Mouse (Mus musculus): Measurements from ENCODE around the gene Herc4. TPM values are rescaled to one million over a fixed set of nuclear protein-coding genes. Genes with fewer than 3 reads are reported as not detected.
A peak's percentile ranks its signal among the peaks of the same experiment; 100 is the strongest.

Gene Herc4
- polyA plus RNA-seq, 1 experiment from 2014 or later = 32.8 TPM

- Histone ChIP-seq H3K36me3 (ENCODE audit: control insufficient read depth, insufficient read depth, low read length) (peaks cover 3% of the 10 kb centered on the region), H3K4me3 (ENCODE audit: low read depth, low read length) (no peak overlapping the region), H3K4me1 (ENCODE audit: control insufficient read depth, insufficient read depth, low read length) (peaks cover 12% of the 10 kb centered on the region), H3K9me3 (replicated peaks; ENCODE audit: control insufficient read depth, low read length) (no peaks in the 10 kb centered on the region), H3K27ac (ENCODE audit: low read depth, low read length) (peak overlapping the region; percentile 24; the same call in 1 of the 2 replicates), H3K4me2 (no peak overlapping the region), H3K27me3 (ENCODE audit: control insufficient read depth, insufficient read depth, low read length) (no peaks in the 10 kb centered on the region), H3K9ac (ENCODE audit: low read depth, low read length) (no peak overlapping the region)
- 63% methylated on average over 3 of the region's 3 CpGs for WGBS (ENCODE audit: insufficient replicate concordance)
- no peak for ATAC-seq (replicated peaks; ENCODE audit: insufficient number of reproducible peaks, low FRiP score, low TSS enrichment)
Observed at GRCm38 (mm10) chr10:63259340-63259739, 15.7 kb downstream of the Herc4 start.

GRCm38 (mm10) chr10:63267941-63268340, 24.3 kb downstream of the Herc4 start:
- Histone ChIP-seq H3K9me3 (replicated peaks; ENCODE audit: control insufficient read depth, low read length) (0 out of 2 replicates have a peak, but pooled peaks cover 2% of the 10 kb centered on the region), H3K4me3 (ENCODE audit: low read depth, low read length) (no peak overlapping the region), H3K9ac (ENCODE audit: low read depth, low read length) (no peak overlapping the region), H3K27ac (ENCODE audit: low read depth, low read length) (no peak overlapping the region), H3K36me3 (ENCODE audit: control insufficient read depth, insufficient read depth, low read length) (peaks cover 16% of the 10 kb centered on the region), H3K4me1 (ENCODE audit: control insufficient read depth, insufficient read depth, low read length) (no peaks in the 10 kb centered on the region), H3K4me2 (no peak overlapping the region), H3K27me3 (ENCODE audit: control insufficient read depth, insufficient read depth, low read length) (no peaks in the 10 kb centered on the region)
- 88% methylated on average over 2 of the region's 2 CpGs for WGBS (ENCODE audit: insufficient replicate concordance)
- ATAC-seq (replicated peaks; ENCODE audit: insufficient number of reproducible peaks, low FRiP score, low TSS enrichment) = no peak

GRCm38 (mm10) chr10:63272401-63272800, 28.8 kb downstream of the Herc4 start:
- Histone ChIP-seq H3K36me3 (ENCODE audit: control insufficient read depth, insufficient read depth, low read length) (peaks cover 11% of the 10 kb centered on the region), H3K27ac (ENCODE audit: low read depth, low read length) (no peak overlapping the region), H3K4me3 (ENCODE audit: low read depth, low read length) (no peak overlapping the region), H3K27me3 (ENCODE audit: control insufficient read depth, insufficient read depth, low read length) (no peaks in the 10 kb centered on the region), H3K9me3 (replicated peaks; ENCODE audit: control insufficient read depth, low read length) (no peaks in the 10 kb centered on the region), H3K4me2 (no peak overlapping the region), H3K4me1 (ENCODE audit: control insufficient read depth, insufficient read depth, low read length) (no peaks in the 10 kb centered on the region), H3K9ac (ENCODE audit: low read depth, low read length) (no peak overlapping the region)
- ATAC-seq (replicated peaks; ENCODE audit: insufficient number of reproducible peaks, low FRiP score, low TSS enrichment) = no peak

DNA sequence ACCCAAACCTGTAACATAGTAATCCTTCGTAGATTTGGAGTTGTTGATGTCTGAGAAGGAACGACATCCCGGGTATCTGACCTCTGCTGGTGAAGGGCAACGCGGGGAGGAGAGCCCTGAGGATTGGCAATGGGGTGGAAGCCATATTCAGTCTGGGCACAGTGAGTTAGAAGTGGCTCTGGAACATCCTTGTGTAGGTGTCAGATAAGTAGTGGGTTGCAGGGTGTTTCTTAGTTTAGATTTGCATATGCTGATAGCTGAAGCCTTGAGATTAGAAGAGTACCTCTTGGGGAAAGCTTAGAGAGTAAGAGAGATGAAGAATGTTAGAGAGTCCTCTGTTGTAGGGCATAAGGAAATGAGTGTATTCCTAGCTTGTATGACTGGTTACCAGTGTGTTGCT, 29.3 kb downstream of the Herc4 start:
- Histone ChIP-seq H3K4me2 (no peak overlapping the region), H3K9ac (ENCODE audit: low read depth, low read length) (no peak overlapping the region), H3K4me1 (ENCODE audit: control insufficient read depth, insufficient read depth, low read length) (no peaks in the 10 kb centered on the region), H3K4me3 (ENCODE audit: low read depth, low read length) (no peak overlapping the region), H3K9me3 (replicated peaks; ENCODE audit: control insufficient read depth, low read length) (no peaks in the 10 kb centered on the region), H3K36me3 (ENCODE audit: control insufficient read depth, insufficient read depth, low read length) (peaks cover 11% of the 10 kb centered on the region), H3K27ac (ENCODE audit: low read depth, low read length) (no peak overlapping the region), H3K27me3 (ENCODE audit: control insufficient read depth, insufficient read depth, low read length) (no peaks in the 10 kb centered on the region)
- WGBS (ENCODE audit: insufficient replicate concordance) = 79% methylated on average over 5 of the region's 5 CpGs
- ATAC-seq (replicated peaks; ENCODE audit: insufficient number of reproducible peaks, low FRiP score, low TSS enrichment) = 0 out of 2 replicates have a peak, but pooled peaks have one; percentile 42

DNA sequence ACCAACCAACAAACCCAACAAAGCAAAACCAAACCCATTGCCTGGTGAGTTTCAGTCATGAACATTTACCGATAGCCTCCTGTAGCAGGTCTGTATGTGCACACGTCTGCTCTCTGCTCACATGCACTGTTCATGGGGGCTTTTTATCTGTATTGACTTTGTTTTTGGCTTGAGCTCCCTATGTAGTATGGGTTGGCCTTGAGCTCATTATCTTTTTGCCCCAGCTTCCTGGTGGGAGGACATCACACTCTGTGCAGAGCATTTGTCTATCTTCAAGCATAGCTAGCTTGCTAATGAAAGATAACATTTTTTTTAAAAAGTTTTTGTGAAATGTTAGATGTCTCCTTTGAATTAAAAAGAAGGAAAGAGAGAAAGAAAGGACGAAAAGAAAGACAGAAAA, 33.4 kb downstream of the Herc4 start:
- Histone ChIP-seq H3K27ac (ENCODE audit: low read depth, low read length) (peak overlapping the region; percentile 64; the same call in 1 of the 2 replicates), H3K36me3 (ENCODE audit: control insufficient read depth, insufficient read depth, low read length) (peaks cover 11% of the 10 kb centered on the region), H3K4me1 (ENCODE audit: control insufficient read depth, insufficient read depth, low read length) (no peaks in the 10 kb centered on the region), H3K4me2 (peak overlapping the region; percentile 19; the same call in 1 of the 2 replicates), H3K9ac (ENCODE audit: low read depth, low read length) (no peak overlapping the region), H3K27me3 (ENCODE audit: control insufficient read depth, insufficient read depth, low read length) (no peaks in the 10 kb centered on the region), H3K9me3 (replicated peaks; ENCODE audit: control insufficient read depth, low read length) (no peaks in the 10 kb centered on the region), H3K4me3 (ENCODE audit: low read depth, low read length) (no peak overlapping the region)
- 80% methylated on average over 3 of the region's 3 CpGs for WGBS (ENCODE audit: insufficient replicate concordance)
- ATAC-seq (replicated peaks; ENCODE audit: insufficient number of reproducible peaks, low FRiP score, low TSS enrichment) = peak; percentile 90

DNA sequence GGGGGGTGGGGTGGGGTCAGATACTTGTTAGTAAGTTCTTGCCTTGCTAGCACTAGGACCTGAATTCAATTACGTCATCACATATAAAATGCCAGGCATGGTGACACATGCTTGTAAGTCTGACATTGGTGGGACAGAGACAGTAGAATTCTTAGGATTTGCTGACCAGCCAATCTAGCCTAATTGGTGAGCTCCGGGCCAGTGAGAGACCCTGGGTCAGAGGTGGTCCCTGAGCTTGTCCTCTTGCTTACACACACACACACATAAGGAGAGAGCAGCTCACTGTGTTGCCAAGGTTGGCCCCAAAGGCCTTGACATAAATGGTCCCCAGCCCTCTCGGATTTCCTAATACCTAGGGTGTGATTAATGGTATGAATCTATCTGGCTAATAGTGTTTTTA, 36.2 kb downstream of the Herc4 start:
- no peak for ATAC-seq (replicated peaks; ENCODE audit: insufficient number of reproducible peaks, low FRiP score, low TSS enrichment)
- 91% methylated on average over 3 of the region's 3 CpGs for WGBS (ENCODE audit: insufficient replicate concordance)
- H3K9me3 ChIP-seq (replicated peaks; ENCODE audit: control insufficient read depth, low read length) = no peaks in the 10 kb centered on the region
- H3K36me3 ChIP-seq (ENCODE audit: control insufficient read depth, insufficient read depth, low read length) = peaks cover 14% of the 10 kb centered on the region
- no peak overlapping the region for H3K4me2 ChIP-seq
- no peak overlapping the region for H3K27ac ChIP-seq (ENCODE audit: low read depth, low read length)
- no peaks in the 10 kb centered on the region for H3K27me3 ChIP-seq (ENCODE audit: control insufficient read depth, insufficient read depth, low read length)
- no peak overlapping the region for H3K9ac ChIP-seq (ENCODE audit: low read depth, low read length)
- H3K4me1 ChIP-seq (ENCODE audit: control insufficient read depth, insufficient read depth, low read length) = no peaks in the 10 kb centered on the region
- no peak overlapping the region for H3K4me3 ChIP-seq (ENCODE audit: low read depth, low read length)

GRCm38 (mm10) chr10:63282417-63282816, 38.8 kb downstream of the Herc4 start:
- no peaks in the 10 kb centered on the region for H3K27me3 ChIP-seq (ENCODE audit: control insufficient read depth, insufficient read depth, low read length)
- H3K4me3 ChIP-seq (ENCODE audit: low read depth, low read length) = no peak overlapping the region
- H3K9me3 ChIP-seq (replicated peaks; ENCODE audit: control insufficient read depth, low read length) = no peaks in the 10 kb centered on the region
- 80% methylated on average over 4 of the region's 4 CpGs for WGBS (ENCODE audit: insufficient replicate concordance)
- ATAC-seq (replicated peaks; ENCODE audit: insufficient number of reproducible peaks, low FRiP score, low TSS enrichment) = no peak
- no peak overlapping the region for H3K27ac ChIP-seq (ENCODE audit: low read depth, low read length)
- H3K9ac ChIP-seq (ENCODE audit: low read depth, low read length) = no peak overlapping the region
- H3K4me2 ChIP-seq = no peak overlapping the region
- no peaks in the 10 kb centered on the region for H3K4me1 ChIP-seq (ENCODE audit: control insufficient read depth, insufficient read depth, low read length)
- H3K36me3 ChIP-seq (ENCODE audit: control insufficient read depth, insufficient read depth, low read length) = peaks cover 16% of the 10 kb centered on the region

- Histone ChIP-seq H3K4me1 (ENCODE audit: control insufficient read depth, insufficient read depth, low read length) (no peaks in the 10 kb centered on the region), H3K4me2 (no peak overlapping the region), H3K9me3 (replicated peaks; ENCODE audit: control insufficient read depth, low read length) (no peaks in the 10 kb centered on the region), H3K9ac (ENCODE audit: low read depth, low read length) (no peak overlapping the region), H3K27me3 (ENCODE audit: control insufficient read depth, insufficient read depth, low read length) (no peaks in the 10 kb centered on the region), H3K27ac (ENCODE audit: low read depth, low read length) (no peak overlapping the region), H3K36me3 (ENCODE audit: control insufficient read depth, insufficient read depth, low read length) (peaks cover 19% of the 10 kb centered on the region), H3K4me3 (ENCODE audit: low read depth, low read length) (no peak overlapping the region)
- WGBS (ENCODE audit: insufficient replicate concordance) = 78% methylated on average over 7 of the region's 7 CpGs
- no peak for ATAC-seq (replicated peaks; ENCODE audit: insufficient number of reproducible peaks, low FRiP score, low TSS enrichment)
Observed at GRCm38 (mm10) chr10:63282846-63283245, 39.2 kb downstream of the Herc4 start.

- peaks cover 10% of the 10 kb centered on the region for H3K36me3 ChIP-seq (ENCODE audit: control insufficient read depth, insufficient read depth, low read length)
- no peak overlapping the region for H3K4me3 ChIP-seq (ENCODE audit: low read depth, low read length)
- no peak overlapping the region for H3K9ac ChIP-seq (ENCODE audit: low read depth, low read length)
- WGBS (ENCODE audit: insufficient replicate concordance) = 91% methylated on average over 2 of the region's 2 CpGs
- H3K27me3 ChIP-seq (ENCODE audit: control insufficient read depth, insufficient read depth, low read length) = no peaks in the 10 kb centered on the region
- H3K27ac ChIP-seq (ENCODE audit: low read depth, low read length) = no peak overlapping the region
- ATAC-seq (replicated peaks; ENCODE audit: insufficient number of reproducible peaks, low FRiP score, low TSS enrichment) = no peak
- no peaks in the 10 kb centered on the region for H3K4me1 ChIP-seq (ENCODE audit: control insufficient read depth, insufficient read depth, low read length)
- H3K4me2 ChIP-seq = no peak overlapping the region
- H3K9me3 ChIP-seq (replicated peaks; ENCODE audit: control insufficient read depth, low read length) = no peaks in the 10 kb centered on the region
Observed at GRCm38 (mm10) chr10:63302356-63302755, 58.7 kb downstream of the Herc4 start.

Measured in heart, embryonic 11.5 days (tissue).